Mouse (Mus musculus) embryonic fibroblast, embryonic 13.5 days (primary cell): Measurements from ENCODE around the gene Fam199x. TPM values are rescaled to one million over a fixed set of nuclear protein-coding genes. Genes with fewer than 3 reads are reported as not detected.

Source experiments
- H3K27ac ChIP-seq: 2 replicates; pipeline ENCODE4 v1.5.1; 2012; ENCODE audit warnings: low read length, control low read depth, inconsistent platforms; ENCODE audit not compliant: insufficient read depth
- H3K4me1 ChIP-seq: 2 replicates; pipeline ENCODE4 v1.6.1; 2011; ENCODE audit warnings: low read length; ENCODE audit not compliant: control insufficient read depth, insufficient read depth
- H3K4me3 ChIP-seq: 2 replicates; pipeline ENCODE4 v1.5.1; 2011; ENCODE audit warnings: mild to moderate bottlenecking, control low read depth, low read length; ENCODE audit not compliant: insufficient read depth
- CTCF ChIP-seq: IDR thresholded peaks from 2 replicates; pipeline ENCODE4 v1.5.1; 2011; ENCODE audit warnings: mild to moderate bottlenecking, control low read depth, low read length, moderate library complexity, borderline replicate concordance; ENCODE audit not compliant: insufficient read depth
- POLR2A ChIP-seq: IDR thresholded peaks from 2 replicates; pipeline ENCODE4 v1.6.1; 2011; ENCODE audit warnings: low read depth, mild to moderate bottlenecking, control low read depth, low read length, moderate library complexity
- polyA plus RNA-seq: library from polyadenylated mRNA; stranded (reverse); fragments of >200 nt; gene quantifications from 2 replicates; pipeline ENCODE4 v1.2.4, GENCODE M21; 2011; ENCODE audit warnings: low read depth; ENCODE audit not compliant: missing spikeins, insufficient read length

The Fam199x gene
- polyA plus RNA-seq, result 7.9 and 8.1 TPM in 2 replicates

- no peak within 1 kb of the TSS for H3K27ac ChIP-seq
Measured at GRCm38 (mm10) chrX:137049425-137050225, at the start of gene Fam199x. TSS of gene Fam199x (plus strand) at chrX:137049594.

GRCm38 (mm10) chrX:137015099-137015709 is 34.2 kb upstream of the Fam199x start:
- H3K4me1 ChIP-seq, result no peaks in the 10 kb centered on the region
- no peak overlapping the region for H3K4me3 ChIP-seq
- H3K27ac ChIP-seq, result no peak overlapping the region
- no peak for TF ChIP-seq POLR2A
- TF ChIP-seq CTCF, result no peak

More at GRCm38 (mm10) chrX:137049425-137050225, at the start of gene Fam199x:
- no peaks in the 10 kb centered on the region for H3K4me1 ChIP-seq
- H3K4me3 ChIP-seq, result peak within 1 kb of the TSS; percentile 76
- 0 out of 2 replicates have a peak, but pooled peaks have one; percentile 11 for TF ChIP-seq CTCF
- peak; percentile 41; the same call in 1 of the 2 replicates for TF ChIP-seq POLR2A

- Histone ChIP-seq H3K4me1 (no peaks in the 10 kb centered on the region), H3K27ac (no peak overlapping the region), H3K4me3 (no peak overlapping the region)
- no peak for TF ChIP-seq POLR2A
- no peak for TF ChIP-seq CTCF
Measured at GRCm38 (mm10) chrX:137017668-137018067, 31.7 kb upstream of the Fam199x start.

- Histone ChIP-seq H3K4me3 (no peak overlapping the region), H3K27ac (no peak overlapping the region), H3K4me1 (no peaks in the 10 kb centered on the region)
- TF ChIP-seq CTCF, result no peak
- no peak for TF ChIP-seq POLR2A
Measured at GRCm38 (mm10) chrX:137019310-137019709, 30.1 kb upstream of the Fam199x start.

GRCm38 (mm10) chrX:137030916-137031315 is 18.5 kb upstream of the Fam199x start:
- Histone ChIP-seq H3K4me1 (no peaks in the 10 kb centered on the region), H3K27ac (no peak overlapping the region), H3K4me3 (no peak overlapping the region)
- TF ChIP-seq POLR2A, result no peak
- TF ChIP-seq CTCF, result no peak

GRCm38 (mm10) chrX:137031726-137032125 is 17.7 kb upstream of the Fam199x start:
- Histone ChIP-seq H3K4me3 (no peak overlapping the region), H3K4me1 (no peaks in the 10 kb centered on the region), H3K27ac (no peak overlapping the region)
- TF ChIP-seq POLR2A, result no peak
- no peak for TF ChIP-seq CTCF

- TF ChIP-seq POLR2A (no peak), CTCF (no peak)
- no peak overlapping the region for H3K27ac ChIP-seq
- no peak overlapping the region for H3K4me3 ChIP-seq
- H3K4me1 ChIP-seq, result no peaks in the 10 kb centered on the region
Measured at GRCm38 (mm10) chrX:137034322-137034721, 15.1 kb upstream of the Fam199x start.

GRCm38 (mm10) chrX:137037470-137037999 is 11.9 kb upstream of the Fam199x start:
- Histone ChIP-seq H3K4me1 (no peaks in the 10 kb centered on the region), H3K4me3 (peak overlapping the region; percentile 96), H3K27ac (no peak overlapping the region; the same call in 1 of the 2 replicates)
- TF ChIP-seq CTCF (no peak), POLR2A (0 out of 2 replicates have a peak, but pooled peaks have one; percentile 45)

GRCm38 (mm10) chrX:137038000-137038483 is 11.4 kb upstream of the Fam199x start, which contains the start of gene Slc25a53:
TSS of gene Slc25a53 (minus strand) at chrX:137038302.
- Histone ChIP-seq H3K27ac (peak within 1 kb of the TSS; percentile 93), H3K4me1 (no peaks in the 10 kb centered on the region), H3K4me3 (peak within 1 kb of the TSS; percentile 96)
- no peak for TF ChIP-seq POLR2A
